Mouse (Mus musculus) lung, postnatal 14 days (tissue): ENCODE data around the gene Klrb1b.
"Not testable (repeated sequence)": the region's sequence is repeated elsewhere in the genome, so short reads cannot be mapped to it uniquely, and the experiment has no call there.

Experiments
- DNase-seq: peaks from one replicate; pipeline ENCODE4 v3.0.0; 2021

Klrb1b gene

DNA sequence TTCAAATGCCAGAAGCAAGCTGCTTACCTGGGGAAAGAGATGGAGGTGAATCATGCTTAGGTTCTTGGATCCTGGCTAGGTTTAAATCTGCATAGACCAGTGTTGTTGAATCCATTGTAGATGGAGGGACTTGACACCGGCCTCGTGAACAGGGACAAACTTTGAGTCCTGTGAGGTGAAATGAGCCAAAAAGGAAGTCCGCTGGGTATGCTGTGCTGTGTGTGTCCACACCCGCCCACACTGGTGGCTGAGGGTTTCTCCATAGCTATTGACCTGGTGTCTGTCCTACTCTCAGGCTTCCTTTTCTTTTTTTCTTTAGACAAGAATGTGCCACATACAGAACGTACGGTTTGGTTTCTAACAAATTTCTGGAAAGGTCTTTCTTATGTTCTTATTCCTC, at the start of gene Klrb1b, which contains the start of gene Gm44511:
Gene Klrb1b, minus strand, starts transcription at position 200 of the 400 bp plus-strand sequence.
Gene Gm44511, minus strand, starts transcription at position 184 of the 400 bp plus-strand sequence.
- no peak for DNase-seq

DNA sequence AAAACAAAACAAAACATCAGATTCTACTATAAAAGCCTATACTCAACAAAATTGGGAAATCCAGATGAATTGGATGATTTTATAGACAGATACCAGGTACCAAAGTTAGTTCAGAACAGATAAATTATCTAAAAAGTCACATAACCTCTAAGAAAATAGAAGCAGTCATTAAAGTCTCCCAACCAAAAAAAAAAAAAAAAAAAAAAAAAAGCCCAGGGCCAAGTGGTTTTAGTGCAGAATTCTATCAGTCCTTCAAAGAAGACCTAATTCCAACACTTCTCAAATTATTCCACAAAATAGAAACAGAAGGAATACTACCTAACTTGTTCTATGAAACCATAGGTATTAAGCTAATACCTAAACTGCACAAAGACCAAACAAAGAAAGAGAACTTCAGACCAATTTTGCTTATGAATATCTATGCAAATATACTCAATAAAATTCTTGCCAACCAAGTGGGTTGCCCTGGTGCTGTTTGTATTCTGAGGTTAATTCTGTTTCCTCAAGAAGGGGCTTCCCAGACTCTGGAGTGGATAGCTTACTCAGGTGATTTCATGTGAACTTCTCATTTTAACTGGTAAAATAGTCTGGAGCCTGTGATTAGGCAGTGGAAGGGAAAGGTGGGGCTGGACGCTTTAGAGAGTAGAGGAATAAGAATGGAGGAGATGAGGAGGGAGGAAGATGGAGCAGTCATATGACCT, 45.9 kb upstream of the Klrb1b start:
- no peak for DNase-seq

DNA sequence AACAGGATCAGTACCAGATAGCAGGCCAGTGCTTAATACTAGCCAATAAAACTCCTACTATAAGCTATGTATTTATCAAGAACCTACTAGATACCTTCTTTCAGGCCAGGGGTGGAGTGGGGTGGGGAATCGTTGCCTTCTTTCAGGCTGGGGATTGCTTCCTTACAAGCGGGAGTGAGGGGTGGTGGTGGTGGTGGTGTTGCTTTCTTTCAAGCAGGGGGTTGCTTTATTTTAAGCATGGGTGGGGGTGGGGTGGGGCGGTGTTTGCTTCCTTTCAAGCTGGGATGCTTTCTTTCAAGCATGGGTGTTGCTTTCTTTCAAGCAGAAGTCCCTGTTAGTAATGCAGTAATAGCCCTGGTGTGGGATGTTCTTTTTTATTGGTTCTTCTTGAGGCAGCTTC, 42.7 kb upstream of the Klrb1b start:
- no peak for DNase-seq

DNA sequence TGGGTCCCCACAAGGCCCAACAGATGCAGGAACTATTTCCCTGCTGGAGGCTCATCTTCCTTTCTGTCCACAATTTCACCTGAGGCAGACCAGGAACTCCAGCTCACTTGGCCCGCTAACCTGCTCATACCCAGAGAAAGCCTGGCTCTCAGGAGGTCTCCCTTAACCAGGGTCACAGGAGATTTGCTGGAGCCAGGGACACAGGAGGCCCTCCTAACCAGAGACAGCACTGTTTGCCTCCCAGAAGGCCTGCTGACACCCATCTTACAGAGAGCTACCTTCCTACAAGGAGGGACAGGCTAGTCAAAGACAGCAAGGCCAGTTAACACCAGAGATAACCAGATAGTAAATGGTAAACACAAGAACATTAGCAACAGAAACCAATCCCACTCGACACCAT, 31.8 kb upstream of the Klrb1b start:
- DNase-seq, result no peak

DNA sequence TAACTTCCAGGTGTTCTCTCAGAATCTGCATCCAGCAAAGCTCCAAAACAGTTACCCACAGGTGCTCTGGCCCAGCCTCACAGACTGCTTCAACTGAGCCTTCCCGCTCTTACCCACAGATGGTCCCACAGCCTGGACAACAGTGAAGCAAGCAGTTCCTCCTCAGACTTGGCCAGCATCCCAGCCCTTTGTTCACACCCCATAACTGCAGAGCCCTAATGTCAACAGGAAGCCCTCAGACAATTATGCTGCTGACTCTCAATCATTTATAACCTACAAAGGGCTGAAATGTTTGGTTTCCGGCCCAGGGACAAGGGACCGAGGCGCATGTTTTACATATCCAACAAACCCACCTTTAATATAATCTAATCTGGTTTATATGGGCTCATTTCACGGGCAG, 30.1 kb upstream of the Klrb1b start:
- peak; percentile 95 for DNase-seq

DNA sequence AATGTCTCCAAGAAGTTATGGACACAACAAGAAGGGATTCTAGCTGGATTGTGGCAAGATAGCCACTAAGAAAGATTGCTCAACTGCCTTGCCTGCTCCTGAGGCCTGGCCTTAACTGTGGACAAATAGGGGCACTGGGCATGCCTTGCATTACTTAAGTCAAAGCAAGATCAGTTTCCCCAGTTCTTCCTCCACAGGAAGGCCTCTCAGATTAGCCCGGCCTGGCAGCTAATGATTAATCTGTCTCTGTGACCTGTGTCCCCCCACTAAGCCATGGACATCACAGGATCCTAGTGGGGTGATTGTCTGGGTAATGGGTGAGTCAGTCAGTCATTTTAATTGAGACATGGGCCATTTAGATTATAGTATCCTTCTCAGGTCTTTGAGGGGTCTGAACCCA, 29.3 kb upstream of the Klrb1b start:
- DNase-seq, result no peak

DNA sequence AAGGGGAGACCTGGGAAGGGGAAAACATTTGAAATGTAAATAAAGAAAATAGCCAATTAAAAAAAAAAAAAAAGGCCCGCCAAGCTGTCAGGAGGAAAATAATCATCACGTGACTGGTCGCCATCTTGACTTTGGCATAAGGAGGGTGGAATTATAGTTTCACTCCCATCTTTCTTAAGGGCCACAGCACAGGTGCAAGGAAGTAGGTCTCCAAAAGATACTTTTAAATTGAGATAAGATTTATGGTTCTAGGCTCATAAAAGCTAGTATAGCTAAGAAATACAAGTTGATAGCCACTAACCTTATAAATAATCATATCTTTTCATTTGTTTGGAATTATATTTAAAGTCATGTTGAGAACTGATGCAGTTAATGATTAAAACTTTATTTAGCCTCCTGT, 28.8 kb upstream of the Klrb1b start:
- DNase-seq, result no peak

DNA sequence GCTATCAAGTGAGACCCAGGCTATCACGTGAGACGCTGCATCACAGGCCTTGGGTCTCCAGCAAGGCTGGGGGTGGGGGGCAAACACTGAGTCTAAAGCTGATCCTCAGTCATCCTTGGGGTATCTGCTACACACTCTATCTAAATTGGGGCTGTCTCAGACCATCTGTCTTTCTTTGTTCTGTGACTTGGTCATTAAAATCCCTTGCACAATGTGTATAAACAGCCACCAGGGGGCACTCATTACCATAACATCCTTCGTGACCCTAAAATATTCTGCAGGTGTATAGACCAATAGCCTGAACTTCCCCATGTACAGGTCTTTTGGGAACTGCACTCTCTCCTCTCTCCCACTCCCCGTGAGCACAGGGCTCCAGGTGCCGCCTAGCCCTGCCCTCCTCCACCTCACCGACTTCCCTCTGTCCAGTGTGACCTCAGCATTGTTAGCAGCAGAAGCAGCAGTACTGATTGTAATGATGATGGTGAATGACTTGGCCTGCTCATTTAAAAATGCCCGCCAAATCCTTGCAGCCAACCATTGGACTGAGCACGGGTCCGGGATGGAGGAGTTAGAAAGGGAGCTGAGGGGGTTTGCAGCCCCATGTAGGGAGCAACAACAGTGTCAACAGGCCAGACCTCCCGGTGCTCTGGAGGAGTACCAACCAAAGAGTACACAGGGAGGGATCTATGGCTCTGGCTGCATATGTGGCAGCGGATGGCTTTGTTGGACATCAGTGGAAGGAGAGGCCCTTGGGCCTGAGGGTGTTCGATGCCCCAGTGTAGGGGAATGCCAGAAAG, 28.1 kb upstream of the Klrb1b start:
- DNase-seq, result peak; percentile 86

DNA sequence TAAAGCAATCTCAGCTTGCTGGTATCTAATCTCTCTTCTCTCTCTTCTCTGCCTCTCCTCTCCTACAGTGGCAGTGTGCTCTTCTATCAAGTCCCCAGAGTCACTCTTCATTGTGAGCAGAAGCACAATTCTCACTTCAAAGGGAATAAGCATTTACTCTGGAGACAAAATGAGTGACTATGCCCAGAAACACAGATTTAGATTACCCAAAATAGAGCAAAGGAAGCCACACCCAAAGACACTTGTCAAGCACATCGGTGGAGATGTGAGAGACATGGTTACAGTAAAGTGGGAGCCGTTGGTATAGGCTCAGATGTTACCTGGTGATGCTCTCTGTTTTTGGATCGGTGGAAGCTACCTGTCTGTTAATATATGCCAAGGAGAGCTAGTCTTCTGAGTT, 26.6 kb upstream of the Klrb1b start:
- no peak for DNase-seq

DNA sequence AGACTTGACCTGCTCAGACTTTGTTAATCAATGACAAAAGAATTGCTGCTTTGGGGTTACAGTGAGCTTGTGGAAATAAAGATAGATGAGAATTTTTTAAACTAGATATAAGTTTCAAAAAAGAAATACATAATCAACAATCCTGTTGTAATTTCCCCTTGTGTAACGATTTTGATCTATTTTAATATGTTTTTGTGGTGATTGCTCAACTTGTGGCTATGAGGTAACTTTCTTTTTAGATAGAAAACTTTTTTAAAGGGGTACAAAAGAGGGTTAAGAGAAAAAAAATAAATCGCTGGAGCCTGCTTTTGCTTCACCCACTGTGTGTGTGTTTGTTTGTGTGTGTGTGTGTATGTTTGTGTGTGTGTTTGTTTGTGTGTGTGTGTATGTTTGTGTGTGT, 25.0 kb upstream of the Klrb1b start:
- DNase-seq, result no peak

DNA sequence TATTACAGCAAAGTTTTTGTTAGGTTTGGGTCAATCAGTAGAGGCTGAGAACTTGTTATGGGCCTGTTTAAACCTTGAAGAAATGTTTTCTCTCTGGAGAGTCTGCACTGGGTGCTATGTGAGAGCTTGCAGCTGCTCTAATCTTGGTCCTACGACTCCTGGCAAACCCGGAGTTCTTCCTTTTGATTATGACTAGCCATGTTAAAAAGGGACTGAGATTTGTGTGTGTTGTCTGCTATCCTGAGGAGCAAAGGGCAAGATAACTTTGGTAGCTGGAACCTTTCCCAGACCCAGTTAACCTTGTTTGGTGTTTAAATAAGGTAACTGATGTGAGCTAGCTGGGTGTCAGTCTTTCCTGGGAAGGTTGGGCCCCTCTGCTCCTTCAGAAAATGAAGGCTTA, 24.5 kb upstream of the Klrb1b start:
- DNase-seq, result peak; percentile 79

DNA sequence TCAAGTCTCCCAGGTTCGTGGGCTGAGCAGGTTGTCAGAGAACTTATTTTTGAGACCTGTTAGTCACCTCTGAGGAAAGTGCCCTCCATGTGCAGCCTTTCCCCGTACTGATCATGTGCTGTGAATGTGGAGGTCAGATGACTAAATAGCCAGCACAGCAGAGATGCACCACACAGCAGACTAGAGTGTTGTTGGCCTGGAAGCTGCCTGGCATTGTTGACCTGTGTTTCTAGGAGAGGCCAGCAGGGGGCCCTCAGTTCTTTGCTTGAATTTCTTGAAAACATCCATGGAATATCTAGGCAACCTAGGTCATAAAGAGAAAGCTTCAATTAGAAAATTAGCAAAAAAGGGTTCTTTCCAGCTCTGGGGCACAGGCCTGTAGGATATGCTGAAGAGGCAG, 23.8 kb upstream of the Klrb1b start:
- peak; percentile 65 for DNase-seq

DNA sequence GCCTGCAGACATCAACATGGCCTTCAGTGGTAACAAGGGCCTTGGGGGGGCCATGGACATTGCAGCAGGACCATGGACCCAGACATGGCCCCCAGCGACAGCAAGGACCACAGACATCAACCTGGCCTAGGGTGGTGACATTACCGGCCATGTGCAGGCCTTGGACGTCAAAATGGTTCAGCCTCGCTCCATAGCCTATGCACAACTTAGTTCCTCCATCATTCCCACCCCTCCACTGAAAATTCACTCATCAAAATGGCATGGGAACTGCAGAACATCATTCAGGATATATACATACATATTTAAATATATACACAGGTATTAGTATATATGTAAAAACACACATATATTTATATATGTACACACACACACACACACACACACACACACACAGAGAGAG, 21.3 kb upstream of the Klrb1b start:
- DNase-seq, result no peak

DNA sequence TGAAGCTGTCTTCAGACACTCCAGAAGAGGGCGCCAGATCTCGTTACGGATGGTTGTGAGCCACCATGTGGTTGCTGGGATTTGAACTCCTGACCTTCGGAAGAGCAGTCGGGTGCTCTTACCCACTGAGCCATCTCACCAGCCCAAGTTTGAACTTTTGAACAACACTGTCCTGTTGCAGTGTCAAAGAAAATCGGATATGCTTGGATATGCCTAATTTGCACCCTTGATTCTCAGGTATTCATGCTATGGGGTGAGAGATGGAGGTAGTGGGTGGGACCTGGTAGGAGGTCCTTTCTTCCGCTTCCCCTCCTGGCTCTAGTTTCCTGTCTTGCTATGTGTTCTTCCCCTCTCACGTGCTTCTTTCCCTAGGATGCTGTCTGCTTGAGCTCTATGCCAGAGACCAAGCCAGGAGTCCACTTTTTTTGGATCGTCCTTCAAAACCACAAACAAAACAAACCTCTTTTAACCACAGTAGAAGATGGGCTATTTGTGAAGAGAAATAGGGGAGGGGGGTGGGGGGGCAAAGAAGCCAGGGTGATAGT, 19.9 kb upstream of the Klrb1b start:
- DNase-seq, result no peak

DNA sequence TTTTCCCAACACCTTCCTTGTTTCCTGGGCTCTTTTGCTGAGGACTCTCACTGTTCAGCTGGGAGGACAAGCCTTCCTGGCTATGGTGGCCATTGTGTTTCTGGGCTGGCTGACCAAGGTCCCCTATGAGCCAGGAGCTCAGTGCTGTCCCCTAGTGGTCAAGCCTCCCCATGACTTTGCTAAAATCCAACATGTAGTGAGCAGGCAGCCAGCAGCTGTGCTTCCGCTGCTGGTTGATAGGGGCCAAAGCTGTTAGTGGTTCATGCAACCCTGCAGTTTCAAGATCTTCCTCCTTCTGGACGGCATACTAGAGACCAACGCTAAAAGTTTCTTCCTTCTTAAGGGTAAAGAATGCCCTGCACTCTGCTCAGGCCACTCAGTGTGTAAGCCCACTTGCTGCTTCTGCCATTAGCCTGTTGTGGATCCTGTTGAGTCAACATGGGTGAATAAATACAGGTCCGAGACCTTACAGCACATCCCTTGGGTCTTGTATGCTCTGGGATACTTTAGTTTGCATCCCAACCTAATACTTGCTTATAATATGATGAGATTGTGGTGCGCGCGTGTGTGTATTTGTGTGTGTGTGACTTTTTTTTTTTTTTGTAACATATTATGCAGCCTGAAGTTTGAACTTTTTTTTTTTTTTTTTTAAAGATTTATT, 19.3 kb upstream of the Klrb1b start:
- peak; percentile 92 for DNase-seq

DNA sequence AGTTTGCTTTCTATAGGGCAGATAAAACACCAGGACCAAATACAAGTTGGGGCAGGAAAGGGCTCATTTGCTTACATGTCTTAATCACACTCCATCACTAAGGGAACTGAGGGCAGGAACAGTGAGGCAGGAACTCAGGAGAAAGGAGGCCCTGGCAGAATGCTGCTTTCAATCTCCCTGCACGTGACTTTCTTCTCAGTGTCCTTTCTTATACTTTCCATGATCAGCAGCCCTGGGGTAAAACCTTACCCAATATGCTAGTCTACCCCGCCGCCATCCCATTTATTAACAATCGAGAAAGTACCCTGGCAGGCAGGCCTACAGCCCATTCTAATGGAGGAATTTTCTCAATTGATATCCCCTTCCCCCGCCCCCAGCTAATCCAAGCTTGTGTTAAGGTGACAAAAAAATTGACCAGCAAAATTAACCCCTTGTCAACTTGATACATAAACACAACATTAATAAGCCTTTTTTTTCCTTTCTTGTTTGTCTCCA, 18.5 kb upstream of the Klrb1b start:
- no peak for DNase-seq

DNA sequence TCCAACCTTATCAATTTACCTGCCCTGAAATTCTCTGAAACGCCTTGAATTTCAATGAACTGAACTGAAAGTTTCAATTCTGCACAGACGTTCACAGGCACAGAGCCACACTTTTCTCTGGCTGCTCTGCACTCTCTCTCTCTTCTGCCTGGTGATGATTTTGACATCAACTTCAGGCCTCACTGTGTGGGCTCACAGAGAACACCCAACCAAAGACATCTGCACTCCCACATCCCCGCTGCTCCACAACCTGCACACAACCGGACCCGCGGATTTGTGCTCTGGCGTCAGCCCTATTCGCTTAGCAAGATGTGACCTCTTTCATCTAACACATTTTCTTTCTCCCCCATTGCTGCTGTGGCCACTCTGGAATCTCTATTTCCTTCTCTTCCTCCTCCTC, 18.0 kb upstream of the Klrb1b start:
- no peak for DNase-seq

DNA sequence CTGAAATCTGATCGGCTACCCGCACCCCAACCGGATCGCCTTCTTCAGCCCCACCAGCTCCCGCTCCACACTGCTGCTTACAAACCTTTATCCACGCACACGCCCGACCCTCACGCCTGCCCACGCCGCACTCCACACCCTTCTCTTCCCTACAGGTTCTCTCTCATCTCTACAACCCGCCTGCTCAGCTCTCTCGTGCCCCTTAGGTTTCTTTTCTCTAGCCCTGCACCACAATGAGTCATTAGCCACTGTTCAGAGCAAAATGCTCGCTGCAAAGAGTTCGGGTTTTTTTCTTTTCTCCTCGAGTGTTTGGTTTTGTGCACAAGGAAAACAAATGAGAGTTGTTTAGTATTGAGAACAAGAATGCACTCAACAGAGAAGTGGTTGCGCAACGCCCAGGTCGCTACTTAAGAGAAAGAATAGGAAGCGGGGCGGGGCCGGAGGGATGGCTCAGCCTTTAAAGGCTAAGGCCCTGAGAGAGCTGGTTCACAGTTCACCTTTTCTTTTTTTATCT, 17.4 kb upstream of the Klrb1b start:
- peak; percentile 92 for DNase-seq

DNA sequence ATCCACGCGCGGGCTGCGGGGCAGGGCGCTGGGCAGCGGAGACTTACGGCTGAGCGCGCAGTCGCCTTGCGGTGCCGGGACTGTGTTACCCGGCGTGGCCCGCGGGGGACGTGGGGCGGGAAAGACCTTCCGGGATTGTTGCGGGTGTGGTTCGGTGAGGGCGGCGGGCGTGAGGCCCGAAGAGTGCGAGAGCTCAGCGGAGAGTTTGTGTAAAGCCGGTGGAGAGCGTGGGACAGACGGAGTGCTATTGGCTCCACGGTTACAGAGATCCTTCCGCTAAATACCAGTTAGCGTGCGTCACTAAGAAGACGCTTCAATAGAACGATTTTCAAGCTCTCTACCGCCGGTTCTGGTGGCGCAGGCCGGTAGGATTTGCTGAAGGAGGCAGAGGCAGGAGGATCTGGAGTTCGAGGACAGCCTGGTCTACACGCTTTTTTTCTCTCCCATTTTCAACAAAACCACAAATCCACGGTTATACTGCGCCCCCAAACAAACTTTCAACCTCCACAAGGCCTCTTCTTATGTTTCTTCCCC, 16.9 kb upstream of the Klrb1b start:
- DNase-seq, result peak; percentile 93

DNA sequence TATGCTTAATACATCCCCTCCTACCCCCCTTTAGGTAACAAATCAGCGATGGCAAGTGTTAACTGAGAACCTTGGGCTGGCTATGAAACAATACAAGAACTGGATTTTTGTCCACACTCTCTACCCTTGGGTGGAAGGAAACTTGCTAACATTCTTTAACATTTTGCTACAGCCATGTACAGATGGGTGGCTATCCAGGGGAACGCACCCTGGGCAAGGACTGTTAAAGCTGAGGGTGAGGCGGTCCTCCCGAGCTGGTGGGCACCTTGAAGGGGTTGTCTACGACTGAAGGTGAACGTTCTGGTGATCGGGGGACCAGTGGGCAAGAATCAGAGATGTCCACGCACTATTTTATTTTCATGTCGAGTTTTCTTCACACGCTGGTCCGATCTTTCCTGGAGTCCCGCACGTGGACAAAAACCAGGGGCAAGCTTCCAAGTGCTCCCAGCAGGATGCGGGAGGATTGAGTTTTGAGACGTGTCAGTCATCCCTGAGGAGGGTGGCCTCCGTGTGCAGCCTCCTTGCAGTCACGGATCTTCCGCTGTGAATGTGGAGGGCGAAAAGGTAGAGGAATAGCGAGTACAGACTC, 16.3 kb upstream of the Klrb1b start:
- no peak for DNase-seq

DNA sequence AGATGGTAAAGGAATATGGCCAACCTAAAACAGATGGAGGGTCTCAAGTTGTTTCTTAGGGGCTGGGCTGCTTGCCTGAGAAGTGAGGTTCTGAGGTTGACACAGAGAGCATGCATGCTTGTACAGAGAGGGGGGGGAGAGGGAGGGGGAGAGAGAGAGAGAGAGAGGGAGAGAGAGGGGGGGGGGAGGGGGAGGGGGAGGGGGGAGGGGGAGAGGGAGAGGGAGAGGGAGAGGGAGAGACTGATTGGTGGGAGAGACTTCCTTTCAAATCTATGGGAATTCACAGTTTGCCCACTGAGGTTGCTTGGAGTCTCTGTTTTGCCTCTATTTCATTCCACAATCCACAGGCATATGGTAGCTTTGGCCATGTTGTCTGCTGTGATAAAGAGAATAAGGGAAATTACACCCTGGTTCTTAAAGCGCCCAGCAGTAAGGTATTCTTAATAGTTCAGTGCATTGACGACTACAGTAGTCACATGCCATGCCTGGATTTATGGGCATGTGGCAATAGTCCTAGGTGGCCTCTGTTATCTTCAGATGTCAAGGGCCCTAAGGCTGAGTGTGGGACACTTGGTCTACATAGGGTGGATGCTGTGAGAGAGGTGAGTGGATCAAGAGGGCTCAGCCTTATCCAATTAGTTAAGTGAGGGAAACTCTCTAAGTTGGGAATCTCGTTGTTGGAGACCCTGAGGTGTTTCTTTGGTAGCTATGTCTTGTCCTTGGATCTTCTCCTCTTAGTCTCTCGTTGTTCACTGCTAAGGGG, 15.4 kb upstream of the Klrb1b start:
- no peak for DNase-seq

DNA sequence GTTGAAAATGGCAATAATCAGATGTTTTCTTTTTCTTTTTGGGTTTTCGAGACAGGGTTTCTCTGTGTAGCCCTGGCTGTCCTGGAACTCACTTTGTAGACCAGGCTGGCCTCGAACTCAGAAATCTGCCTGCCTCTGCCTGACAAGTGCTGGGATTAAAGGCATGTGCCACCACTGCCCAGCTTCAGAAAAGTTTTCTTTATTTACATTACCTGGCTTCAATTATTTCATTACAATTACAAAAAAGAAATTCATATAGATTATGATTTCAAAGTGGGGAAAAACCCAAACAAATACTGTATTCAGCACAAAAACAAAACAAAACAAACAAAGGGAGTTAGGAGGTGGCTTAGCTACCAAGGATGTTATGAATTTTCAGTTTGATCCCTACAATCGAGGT, 14.5 kb upstream of the Klrb1b start:
- not testable (repeated sequence) for DNase-seq
